Mouse (Mus musculus): Measurements from ENCODE around the gene Trim71. TPM values are rescaled to one million over a fixed set of nuclear protein-coding genes. Genes with fewer than 3 reads are reported as not detected.

Trim71 gene
- polyA plus RNA-seq, 1 experiment from 2014 or later: 5.9 TPM

- no peaks in the 10 kb centered on the region for H3K27me3 ChIP-seq (ENCODE audit: poor library complexity, severe bottlenecking)
- no peak overlapping the region for H3K4me3 ChIP-seq
- H3K9me3 ChIP-seq: no peaks in the 10 kb centered on the region
- no peaks in the 10 kb centered on the region for H3K36me3 ChIP-seq (replicated peaks)
- WGBS: 89% methylated on average over 4 of the region's 4 CpGs
- H3K4me1 ChIP-seq: no peaks in the 10 kb centered on the region
- no peak overlapping the region for H3K27ac ChIP-seq
- DNase-seq (ENCODE audit: extremely low spot score, low spot score): no peak
Measured at GRCm38 (mm10) chr9:114486808-114487207, 77.4 kb downstream of the Trim71 start.

GRCm38 (mm10) chr9:114484771-114485170 lies 79.4 kb downstream of the Trim71 start:
- Histone ChIP-seq H3K4me1 (no peaks in the 10 kb centered on the region), H3K4me3 (no peak overlapping the region), H3K27me3 (ENCODE audit: poor library complexity, severe bottlenecking) (no peaks in the 10 kb centered on the region), H3K9me3 (no peaks in the 10 kb centered on the region), H3K36me3 (replicated peaks) (no peaks in the 10 kb centered on the region), H3K27ac (no peak overlapping the region)
- WGBS: 87% methylated on average over 5 of the region's 5 CpGs
- no peak for DNase-seq (ENCODE audit: extremely low spot score, low spot score)

DNA sequence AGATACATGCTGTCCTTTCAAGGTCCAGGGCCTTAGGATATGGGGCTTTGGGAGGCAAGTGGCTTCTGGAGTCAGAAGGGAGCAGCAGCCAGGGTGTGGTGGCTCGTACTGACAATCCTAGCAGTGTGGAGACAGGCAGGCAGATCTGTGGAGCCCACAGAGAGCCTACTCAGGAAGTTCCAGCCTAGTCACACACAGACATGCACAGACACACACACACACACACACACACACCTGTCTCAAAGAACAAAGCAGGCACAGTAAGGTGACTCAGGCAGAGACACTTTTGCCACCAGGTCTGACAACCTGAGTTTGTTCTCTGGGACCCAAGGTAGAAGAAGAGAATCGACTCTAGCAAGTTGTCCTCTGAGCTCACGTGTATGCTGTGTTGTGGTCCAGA lies 83.2 kb downstream of the Trim71 start:
- 87% methylated on average over 3 of the region's 3 CpGs for WGBS
- Histone ChIP-seq H3K9me3 (no peaks in the 10 kb centered on the region), H3K36me3 (replicated peaks) (no peaks in the 10 kb centered on the region), H3K4me3 (no peak overlapping the region), H3K27me3 (ENCODE audit: poor library complexity, severe bottlenecking) (no peaks in the 10 kb centered on the region), H3K27ac (no peak overlapping the region), H3K4me1 (no peaks in the 10 kb centered on the region)
- DNase-seq (ENCODE audit: extremely low spot score, low spot score): no peak

- 92% methylated on average over 9 of the region's 9 CpGs for WGBS
- Histone ChIP-seq H3K9me3 (no peaks in the 10 kb centered on the region), H3K36me3 (replicated peaks) (no peaks in the 10 kb centered on the region), H3K27ac (no peak overlapping the region), H3K4me3 (no peak overlapping the region), H3K27me3 (ENCODE audit: poor library complexity, severe bottlenecking) (no peaks in the 10 kb centered on the region), H3K4me1 (no peaks in the 10 kb centered on the region)
- no peak for DNase-seq (ENCODE audit: extremely low spot score, low spot score)
Measured at GRCm38 (mm10) chr9:114477019-114477418, 87.2 kb downstream of the Trim71 start.

GRCm38 (mm10) chr9:114471892-114472291 lies 92.3 kb downstream of the Trim71 start:
- DNase-seq (ENCODE audit: extremely low spot score, low spot score): no peak
- no peak overlapping the region for H3K27ac ChIP-seq
- peaks cover 8% of the 10 kb centered on the region for H3K4me1 ChIP-seq
- H3K27me3 ChIP-seq (ENCODE audit: poor library complexity, severe bottlenecking): no peaks in the 10 kb centered on the region
- 86% methylated on average over 7 of the region's 7 CpGs for WGBS
- peaks cover 4% of the 10 kb centered on the region for H3K36me3 ChIP-seq (replicated peaks)
- H3K9me3 ChIP-seq: 0 out of 2 replicates have a peak, but pooled peaks cover 3% of the 10 kb centered on the region
- H3K4me3 ChIP-seq: no peak overlapping the region

- Histone ChIP-seq H3K36me3 (replicated peaks) (peaks cover 25% of the 10 kb centered on the region), H3K9me3 (0 out of 2 replicates have a peak, but pooled peaks cover 3% of the 10 kb centered on the region), H3K27ac (no peak overlapping the region), H3K4me1 (peaks cover 14% of the 10 kb centered on the region), H3K27me3 (ENCODE audit: poor library complexity, severe bottlenecking) (no peaks in the 10 kb centered on the region), H3K4me3 (no peak overlapping the region)
- no peak for DNase-seq (ENCODE audit: extremely low spot score, low spot score)
- 93% methylated on average over 4 of the region's 4 CpGs for WGBS
Measured at GRCm38 (mm10) chr9:114468701-114469100, 95.5 kb downstream of the Trim71 start.

DNA sequence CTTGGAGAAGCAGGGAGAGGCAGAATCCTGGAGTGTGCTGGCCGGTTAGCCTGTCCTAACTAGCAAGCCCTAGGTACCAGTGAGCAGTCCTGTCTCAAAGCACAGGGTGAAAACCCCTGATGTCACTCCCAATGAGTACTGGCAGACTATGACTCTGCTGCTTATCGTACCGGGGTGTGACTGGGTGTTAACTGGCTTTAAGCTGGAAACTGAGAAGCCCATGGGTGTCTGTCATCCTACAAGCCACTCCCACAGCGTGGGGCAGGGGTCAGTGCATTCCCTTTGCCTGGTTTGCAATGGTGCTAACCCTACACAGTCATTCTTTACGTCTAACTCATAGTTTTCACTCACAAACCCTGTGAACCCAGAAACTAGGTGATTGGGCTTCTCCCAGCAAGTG lies 96.0 kb downstream of the Trim71 start:
- 86% methylated on average over 5 of the region's 5 CpGs for WGBS
- no peak for DNase-seq (ENCODE audit: extremely low spot score, low spot score)
- Histone ChIP-seq H3K4me1 (peaks cover 14% of the 10 kb centered on the region), H3K27me3 (ENCODE audit: poor library complexity, severe bottlenecking) (no peaks in the 10 kb centered on the region), H3K4me3 (no peak overlapping the region), H3K27ac (no peak overlapping the region), H3K9me3 (0 out of 2 replicates have a peak, but pooled peaks cover 3% of the 10 kb centered on the region), H3K36me3 (replicated peaks) (peaks cover 25% of the 10 kb centered on the region)

DNA sequence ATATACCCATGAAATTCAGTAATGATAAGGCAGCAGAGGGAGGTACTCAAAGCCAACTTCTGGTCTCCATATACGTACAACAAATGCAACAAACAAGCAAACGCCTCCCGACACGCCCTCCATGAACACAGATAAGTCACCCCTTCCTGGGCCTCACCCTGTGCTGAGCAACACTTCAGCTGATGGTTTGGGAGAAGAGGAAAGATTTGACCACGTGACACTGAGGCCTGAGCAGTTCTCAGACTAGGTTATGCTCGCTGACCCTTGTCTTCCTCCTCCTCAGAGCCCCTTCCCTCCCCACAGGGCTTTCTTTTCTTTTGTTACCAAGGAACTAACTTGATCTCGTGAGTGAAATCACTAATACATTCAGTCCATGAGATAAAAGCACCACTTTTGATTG lies 97.3 kb downstream of the Trim71 start:
- 69% methylated on average over 7 of the region's 7 CpGs for WGBS
- H3K4me3 ChIP-seq: no peak overlapping the region
- H3K36me3 ChIP-seq (replicated peaks): peaks cover 30% of the 10 kb centered on the region
- H3K4me1 ChIP-seq: peaks cover 14% of the 10 kb centered on the region
- H3K27ac ChIP-seq: peak overlapping the region; percentile 51; the same call in 1 of the 2 replicates
- no peaks in the 10 kb centered on the region for H3K27me3 ChIP-seq (ENCODE audit: poor library complexity, severe bottlenecking)
- DNase-seq (ENCODE audit: extremely low spot score, low spot score): no peak
- 0 out of 2 replicates have a peak, but pooled peaks cover 3% of the 10 kb centered on the region for H3K9me3 ChIP-seq

GRCm38 (mm10) chr9:114465442-114465841 lies 98.7 kb downstream of the Trim71 start:
- no peak overlapping the region for H3K27ac ChIP-seq
- no peak for DNase-seq (ENCODE audit: extremely low spot score, low spot score)
- no peak overlapping the region for H3K4me3 ChIP-seq
- H3K36me3 ChIP-seq (replicated peaks): peaks cover 37% of the 10 kb centered on the region
- H3K27me3 ChIP-seq (ENCODE audit: poor library complexity, severe bottlenecking): no peaks in the 10 kb centered on the region
- H3K4me1 ChIP-seq: peaks cover 14% of the 10 kb centered on the region
- 85% methylated on average over 6 of the region's 6 CpGs for WGBS
- 0 out of 2 replicates have a peak, but pooled peaks cover 3% of the 10 kb centered on the region for H3K9me3 ChIP-seq

DNA sequence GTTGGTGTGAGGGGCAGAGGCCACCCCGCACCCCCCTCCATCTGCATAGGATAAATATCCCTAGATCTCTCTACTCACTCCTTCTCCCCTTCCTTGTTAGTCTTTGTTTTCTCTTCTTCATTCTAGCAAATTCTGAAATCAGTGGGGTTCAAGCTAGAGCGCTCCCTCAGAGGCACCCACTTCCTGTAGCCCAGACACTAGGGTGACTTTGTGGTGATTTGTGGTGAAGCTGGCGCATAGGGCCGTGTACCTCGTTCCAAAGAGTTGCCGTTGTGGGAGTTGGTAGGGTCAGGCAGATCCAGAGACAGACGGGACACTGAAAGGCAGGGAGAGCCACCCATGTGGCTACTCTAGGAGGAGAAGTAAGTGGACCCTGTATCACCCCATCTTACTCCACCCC lies 101.6 kb downstream of the Trim71 start:
- H3K27me3 ChIP-seq (ENCODE audit: poor library complexity, severe bottlenecking): no peaks in the 10 kb centered on the region
- no peaks in the 10 kb centered on the region for H3K9me3 ChIP-seq
- 91% methylated on average over 7 of the region's 7 CpGs for WGBS
- no peak overlapping the region for H3K27ac ChIP-seq
- H3K4me1 ChIP-seq: peaks cover 13% of the 10 kb centered on the region
- no peak for DNase-seq (ENCODE audit: extremely low spot score, low spot score)
- H3K36me3 ChIP-seq (replicated peaks): peaks cover 44% of the 10 kb centered on the region
- H3K4me3 ChIP-seq: no peak overlapping the region

GRCm38 (mm10) chr9:114458436-114458835 lies 105.7 kb downstream of the Trim71 start:
- Histone ChIP-seq H3K27me3 (ENCODE audit: poor library complexity, severe bottlenecking) (no peaks in the 10 kb centered on the region), H3K4me1 (0 out of 2 replicates have a peak, but pooled peaks cover 4% of the 10 kb centered on the region), H3K36me3 (replicated peaks) (peaks cover 29% of the 10 kb centered on the region), H3K4me3 (no peak overlapping the region), H3K27ac (no peak overlapping the region), H3K9me3 (no peaks in the 10 kb centered on the region)
- no peak for DNase-seq (ENCODE audit: extremely low spot score, low spot score)
- WGBS: 86% methylated on average over 3 of the region's 3 CpGs
